Mouse (Mus musculus): Measurements from ENCODE around the gene Glo1. TPM values are rescaled to one million over a fixed set of nuclear protein-coding genes. Genes with fewer than 3 reads are reported as not detected.
"Not testable (repeated sequence)": the region's sequence is repeated elsewhere in the genome, so short reads cannot be mapped to it uniquely, and the experiment has no call there.

Gene Glo1
- polyA plus RNA-seq, 1 experiment from 2014 or later: 210 TPM

DNA sequence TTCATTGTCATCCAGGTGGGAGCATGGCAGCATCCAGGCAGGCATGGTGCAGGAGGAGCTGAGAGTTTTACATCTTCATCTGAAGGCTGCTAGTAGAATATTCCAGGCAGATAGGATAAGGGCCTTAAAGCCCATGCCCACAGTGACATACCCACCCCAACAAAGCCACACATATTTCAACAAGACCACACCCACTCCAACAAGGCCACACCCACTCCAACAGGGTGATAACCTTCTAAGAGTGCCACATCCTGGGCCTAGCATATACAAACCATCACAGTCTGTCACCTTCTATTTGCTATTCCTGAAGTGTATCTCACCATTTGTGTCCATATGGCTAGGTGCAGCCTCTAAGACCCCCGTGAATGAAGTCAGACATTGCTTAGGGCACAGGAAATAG, 11.0 kb upstream of the Glo1 start:
- H3K27ac ChIP-seq (replicated peaks): no peak overlapping the region
- no peaks in the 10 kb centered on the region for H3K36me3 ChIP-seq (replicated peaks)
- peaks cover 19% of the 10 kb centered on the region for H3K4me1 ChIP-seq
- H3K9me3 ChIP-seq: no peaks in the 10 kb centered on the region
- no peak for DNase-seq (ENCODE audit: low spot score)
- WGBS: 61% methylated on average over 1 of the region's 1 CpGs
- H3K4me3 ChIP-seq: no peak overlapping the region
- peaks cover 6% of the 10 kb centered on the region for H3K27me3 ChIP-seq (replicated peaks; ENCODE audit: low read depth, poor library complexity, severe bottlenecking)

DNA sequence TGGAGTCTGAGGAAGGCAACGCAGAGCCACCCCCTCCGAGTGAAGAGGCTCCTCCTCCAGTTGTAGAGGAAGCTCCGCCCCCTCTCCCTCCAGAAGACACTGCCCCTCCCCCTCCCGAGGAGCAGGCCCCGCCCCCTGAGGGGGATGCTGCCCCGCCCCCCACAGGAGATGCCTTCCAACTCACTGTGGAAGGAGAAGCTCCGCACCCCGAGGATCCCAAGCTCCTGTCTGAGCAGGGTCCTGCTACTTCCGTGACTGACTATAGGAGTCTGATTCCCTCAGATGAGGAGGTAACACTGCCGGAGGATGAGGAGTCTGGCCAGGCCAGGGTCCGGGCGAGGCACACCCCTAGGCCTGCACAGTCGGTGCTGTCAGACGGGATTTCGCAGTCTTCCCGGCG, 8.7 kb upstream of the Glo1 start:
- Histone ChIP-seq H3K4me3 (peak overlapping the region; percentile 48), H3K4me1 (peaks cover 19% of the 10 kb centered on the region)

GRCm38 (mm10) chr17:30624132-30624531, 2.5 kb downstream of the Glo1 start, which contains the start of gene Dnah8:
Dnah8 (plus strand) TSS chr17:30624354.
- H3K36me3 ChIP-seq (replicated peaks); H3K4me3 ChIP-seq; H3K27me3 ChIP-seq (replicated peaks; ENCODE audit: low read depth, poor library complexity, severe bottlenecking); H3K9me3 ChIP-seq; H3K4me1 ChIP-seq; H3K27ac ChIP-seq (replicated peaks); DNase-seq (ENCODE audit: low spot score): not testable (repeated sequence)
- WGBS: no CpG with 5 or more reads among the region's 20 CpGs

More for the DNA sequence above, 8.7 kb upstream of the Glo1 start:
- no peaks in the 10 kb centered on the region for H3K36me3 ChIP-seq (replicated peaks)
- peak; percentile 77 for DNase-seq (ENCODE audit: low spot score)
- no peaks in the 10 kb centered on the region for H3K9me3 ChIP-seq
- H3K27ac ChIP-seq (replicated peaks): peak overlapping the region; percentile 48; the same call in 1 of the 2 replicates
- H3K27me3 ChIP-seq (replicated peaks; ENCODE audit: low read depth, poor library complexity, severe bottlenecking): peaks cover 6% of the 10 kb centered on the region
- 14% methylated on average over 17 of the region's 17 CpGs for WGBS

DNA sequence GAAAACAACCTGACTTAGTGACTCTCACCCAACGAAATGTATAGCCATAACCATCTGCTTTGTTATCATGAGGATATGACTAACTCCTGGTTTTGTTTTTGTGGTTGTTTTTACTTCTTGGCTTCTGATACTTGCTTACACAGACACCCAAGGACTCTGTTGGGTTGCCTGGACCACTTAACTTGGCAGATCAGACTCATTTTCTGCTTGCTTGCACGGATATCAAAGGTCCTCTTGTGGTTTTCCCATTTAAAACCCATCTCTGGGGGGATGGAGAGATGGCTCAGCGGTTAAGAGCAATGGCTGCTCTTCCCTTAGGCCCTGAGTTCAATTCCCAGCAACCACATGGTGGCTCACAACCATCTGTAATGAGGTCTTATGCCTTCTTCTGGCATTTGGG, 3.5 kb downstream of the Glo1 start:
- WGBS: 76% methylated on average over 3 of the region's 3 CpGs
- no peak for DNase-seq (ENCODE audit: low spot score)
- H3K4me3 ChIP-seq: no peak overlapping the region

GRCm38 (mm10) chr17:30621450-30621849, 5.2 kb downstream of the Glo1 start:
- H3K36me3 ChIP-seq (replicated peaks): no peaks in the 10 kb centered on the region
- no peak for DNase-seq (ENCODE audit: low spot score)
- H3K4me1 ChIP-seq: no peaks in the 10 kb centered on the region
- H3K27me3 ChIP-seq (replicated peaks; ENCODE audit: low read depth, poor library complexity, severe bottlenecking): no peaks in the 10 kb centered on the region
- WGBS: 70% methylated on average over 4 of the region's 4 CpGs
- H3K4me3 ChIP-seq: no peak overlapping the region
- H3K9me3 ChIP-seq: no peaks in the 10 kb centered on the region
- H3K27ac ChIP-seq (replicated peaks): no peak overlapping the region

More for the DNA sequence above, 3.5 kb downstream of the Glo1 start:
- H3K9me3 ChIP-seq: no peaks in the 10 kb centered on the region
- H3K27ac ChIP-seq (replicated peaks): no peak overlapping the region
- no peaks in the 10 kb centered on the region for H3K36me3 ChIP-seq (replicated peaks)
- H3K27me3 ChIP-seq (replicated peaks; ENCODE audit: low read depth, poor library complexity, severe bottlenecking): no peaks in the 10 kb centered on the region
- H3K4me1 ChIP-seq: no peaks in the 10 kb centered on the region

DNA sequence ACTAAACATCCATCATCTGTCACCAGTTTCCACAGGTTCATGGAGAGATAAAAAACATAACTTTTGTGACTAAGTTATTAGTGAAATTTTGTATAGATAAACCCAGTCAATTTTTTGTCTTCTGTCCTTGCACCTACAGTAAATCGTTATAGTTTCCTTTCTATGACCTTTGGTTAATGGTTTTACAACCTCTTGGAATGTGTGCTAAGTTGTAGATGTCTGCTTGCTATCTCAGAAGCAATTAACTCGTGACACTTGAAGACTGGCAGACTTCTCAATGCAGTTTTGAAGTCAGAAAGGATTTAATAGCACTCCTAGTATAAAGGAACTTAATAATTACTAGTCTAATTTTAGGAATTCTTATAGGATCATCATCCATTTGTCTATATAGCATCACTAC, 6.1 kb downstream of the Glo1 start:
- DNase-seq (ENCODE audit: low spot score): no peak
- no peaks in the 10 kb centered on the region for H3K9me3 ChIP-seq

DNA sequence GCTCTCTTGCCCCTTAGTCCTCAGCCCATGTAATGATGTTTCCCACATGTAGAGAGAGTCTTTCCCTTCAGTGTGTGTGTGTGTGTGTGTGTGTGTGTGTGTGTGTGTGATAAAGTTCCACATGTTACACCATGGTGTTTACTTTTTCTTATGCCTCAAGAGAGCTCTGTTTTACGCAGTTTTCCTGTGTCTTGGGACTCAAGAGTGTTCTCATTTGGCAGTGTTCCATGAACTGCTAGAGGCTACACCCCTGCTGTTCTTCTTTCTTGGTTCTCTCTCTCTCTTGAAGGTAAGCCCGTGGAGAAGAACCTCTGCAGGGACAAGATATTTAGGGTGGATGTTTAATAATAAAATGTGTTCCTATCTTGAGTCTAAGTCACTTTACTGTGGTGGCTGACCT, 7.5 kb downstream of the Glo1 start:
- Histone ChIP-seq H3K27me3 (replicated peaks; ENCODE audit: low read depth, poor library complexity, severe bottlenecking) (no peaks in the 10 kb centered on the region), H3K36me3 (replicated peaks) (no peaks in the 10 kb centered on the region), H3K9me3 (no peaks in the 10 kb centered on the region), H3K27ac (replicated peaks) (no peak overlapping the region), H3K4me1 (no peaks in the 10 kb centered on the region), H3K4me3 (no peak overlapping the region)
- WGBS: 66% methylated on average over 2 of the region's 2 CpGs
- DNase-seq (ENCODE audit: low spot score): no peak

More for the DNA sequence above, 6.1 kb downstream of the Glo1 start:
- Histone ChIP-seq H3K4me1 (no peaks in the 10 kb centered on the region), H3K36me3 (replicated peaks) (no peaks in the 10 kb centered on the region), H3K27me3 (replicated peaks; ENCODE audit: low read depth, poor library complexity, severe bottlenecking) (no peaks in the 10 kb centered on the region), H3K4me3 (no peak overlapping the region), H3K27ac (replicated peaks) (no peak overlapping the region)
- WGBS: 78% methylated on average over 2 of the region's 2 CpGs

DNA sequence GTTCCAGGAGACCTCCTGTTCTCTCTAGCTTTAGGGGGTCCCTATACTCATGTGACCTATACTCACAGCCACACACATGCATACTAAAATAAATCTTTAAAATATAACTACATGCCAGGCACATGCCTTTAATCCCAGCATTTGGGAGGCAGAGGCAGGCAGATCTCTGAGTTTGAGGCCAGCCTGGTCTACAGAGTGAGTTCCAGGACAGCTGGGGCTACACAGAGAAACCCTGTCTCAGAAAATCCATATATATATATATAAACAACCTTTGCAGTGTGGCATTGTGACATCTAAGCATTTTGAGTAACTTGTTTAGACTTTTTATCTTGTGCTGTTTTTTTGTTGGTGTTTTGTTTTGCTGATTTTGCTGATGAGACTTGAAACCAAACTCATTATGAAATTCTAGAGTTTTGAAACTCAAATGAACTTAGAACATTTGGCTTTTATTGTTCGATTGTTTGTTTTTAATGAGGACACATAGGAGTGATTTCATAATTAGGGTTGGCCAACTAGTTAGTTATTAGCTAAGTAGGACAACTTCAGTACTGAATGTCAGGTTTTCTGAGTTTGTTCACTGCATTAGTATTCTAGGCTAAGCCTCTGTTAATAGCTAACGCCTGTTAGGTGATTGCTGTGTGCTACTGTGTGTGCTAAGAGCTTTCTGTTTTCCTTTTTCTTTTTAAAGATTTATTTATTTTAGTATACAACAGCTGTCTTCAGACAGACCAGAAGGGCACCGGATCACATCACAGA, 8.4 kb downstream of the Glo1 start:
- H3K27ac ChIP-seq (replicated peaks): no peak overlapping the region
- no peak for DNase-seq (ENCODE audit: low spot score)
- 84% methylated on average over 3 of the region's 3 CpGs for WGBS
- H3K9me3 ChIP-seq: no peaks in the 10 kb centered on the region
- no peaks in the 10 kb centered on the region for H3K36me3 ChIP-seq (replicated peaks)
- no peak overlapping the region for H3K4me3 ChIP-seq
- no peaks in the 10 kb centered on the region for H3K4me1 ChIP-seq
- no peaks in the 10 kb centered on the region for H3K27me3 ChIP-seq (replicated peaks; ENCODE audit: low read depth, poor library complexity, severe bottlenecking)

DNA sequence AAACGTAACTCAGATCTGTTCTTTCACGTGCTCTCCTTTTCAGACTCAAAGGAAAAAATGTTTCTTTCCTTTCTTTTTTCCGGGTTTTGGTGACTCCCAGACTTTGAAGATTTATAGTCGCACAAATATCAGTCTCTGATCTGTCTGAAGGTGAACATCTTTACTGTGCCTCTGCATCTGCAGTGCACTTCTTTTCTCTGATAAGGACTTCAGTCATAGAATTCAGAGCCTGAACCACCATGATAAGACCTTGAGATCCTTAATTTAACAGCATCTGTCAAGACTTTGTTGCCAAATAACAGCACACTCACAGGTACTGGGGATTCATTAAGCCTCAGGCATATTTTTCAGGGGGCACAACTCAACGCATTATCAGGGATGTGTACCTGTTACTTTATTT, 10.5 kb downstream of the Glo1 start:
- Histone ChIP-seq H3K4me3 (no peak overlapping the region), H3K9me3 (no peaks in the 10 kb centered on the region), H3K36me3 (replicated peaks) (no peaks in the 10 kb centered on the region), H3K27ac (replicated peaks) (no peak overlapping the region), H3K4me1 (peaks cover 7% of the 10 kb centered on the region), H3K27me3 (replicated peaks; ENCODE audit: low read depth, poor library complexity, severe bottlenecking) (no peaks in the 10 kb centered on the region)
- WGBS: 89% methylated on average over 5 of the region's 5 CpGs
- no peak for DNase-seq (ENCODE audit: low spot score)

- Histone ChIP-seq H3K4me3 (no peak overlapping the region), H3K27me3 (replicated peaks; ENCODE audit: low read depth, poor library complexity, severe bottlenecking) (no peaks in the 10 kb centered on the region), H3K9me3 (no peaks in the 10 kb centered on the region), H3K27ac (replicated peaks) (no peak overlapping the region), H3K36me3 (replicated peaks) (peaks cover 6% of the 10 kb centered on the region; the same call in 1 of the 2 replicates), H3K4me1 (peaks cover 15% of the 10 kb centered on the region)
- no peak for DNase-seq (ENCODE audit: low spot score)
Measured at GRCm38 (mm10) chr17:30613350-30613749, 13.3 kb downstream of the Glo1 start.

DNA sequence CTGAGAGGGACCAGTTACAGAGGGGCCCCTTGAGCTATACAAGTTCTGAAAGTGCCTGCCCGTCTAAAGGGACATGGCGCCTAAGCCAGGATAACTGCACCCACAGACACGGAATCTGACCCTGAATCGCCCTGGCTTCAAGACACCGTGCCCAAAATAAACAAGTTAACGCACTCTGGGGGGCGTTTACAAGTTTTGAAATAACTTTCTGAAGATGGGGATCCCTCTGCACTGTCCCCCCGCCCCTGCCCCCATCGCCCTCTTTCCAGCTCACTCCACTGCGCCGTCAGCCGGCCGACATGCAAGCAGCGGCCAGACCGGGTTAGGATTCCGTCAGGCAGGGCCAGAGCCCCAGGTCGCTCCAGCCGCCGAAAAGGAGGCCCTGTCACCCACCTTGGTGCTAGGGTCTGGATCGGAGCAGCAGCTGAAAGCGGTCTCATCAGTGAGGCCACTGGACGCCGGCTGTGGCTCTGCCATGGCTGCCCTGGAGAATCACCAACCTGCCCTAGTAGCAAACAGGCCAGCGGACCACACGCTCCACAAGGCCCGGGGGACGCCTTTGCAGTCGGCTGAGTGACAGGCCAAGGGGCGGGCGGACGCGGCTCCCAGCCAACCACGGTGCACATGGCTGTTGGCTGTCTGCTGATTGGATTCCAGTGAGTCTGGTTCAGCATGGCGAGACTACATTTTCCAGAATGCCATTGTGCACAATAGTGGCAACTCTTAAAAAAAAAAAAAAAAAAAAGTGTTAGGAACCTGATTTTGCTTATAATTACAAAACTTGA, 14.4 kb downstream of the Glo1 start:
- peak; percentile 98 for DNase-seq (ENCODE audit: low spot score)
- WGBS: under 1% methylated on average over 34 of the region's 34 CpGs
- peak overlapping the region; percentile 71 for H3K4me3 ChIP-seq
- H3K36me3 ChIP-seq (replicated peaks): peaks cover 10% of the 10 kb centered on the region; the same call in 1 of the 2 replicates
- peak overlapping the region; percentile 96 for H3K27ac ChIP-seq (replicated peaks)
- H3K4me1 ChIP-seq: peaks cover 26% of the 10 kb centered on the region
- H3K27me3 ChIP-seq (replicated peaks; ENCODE audit: low read depth, poor library complexity, severe bottlenecking): no peaks in the 10 kb centered on the region
- H3K9me3 ChIP-seq: no peaks in the 10 kb centered on the region

DNA sequence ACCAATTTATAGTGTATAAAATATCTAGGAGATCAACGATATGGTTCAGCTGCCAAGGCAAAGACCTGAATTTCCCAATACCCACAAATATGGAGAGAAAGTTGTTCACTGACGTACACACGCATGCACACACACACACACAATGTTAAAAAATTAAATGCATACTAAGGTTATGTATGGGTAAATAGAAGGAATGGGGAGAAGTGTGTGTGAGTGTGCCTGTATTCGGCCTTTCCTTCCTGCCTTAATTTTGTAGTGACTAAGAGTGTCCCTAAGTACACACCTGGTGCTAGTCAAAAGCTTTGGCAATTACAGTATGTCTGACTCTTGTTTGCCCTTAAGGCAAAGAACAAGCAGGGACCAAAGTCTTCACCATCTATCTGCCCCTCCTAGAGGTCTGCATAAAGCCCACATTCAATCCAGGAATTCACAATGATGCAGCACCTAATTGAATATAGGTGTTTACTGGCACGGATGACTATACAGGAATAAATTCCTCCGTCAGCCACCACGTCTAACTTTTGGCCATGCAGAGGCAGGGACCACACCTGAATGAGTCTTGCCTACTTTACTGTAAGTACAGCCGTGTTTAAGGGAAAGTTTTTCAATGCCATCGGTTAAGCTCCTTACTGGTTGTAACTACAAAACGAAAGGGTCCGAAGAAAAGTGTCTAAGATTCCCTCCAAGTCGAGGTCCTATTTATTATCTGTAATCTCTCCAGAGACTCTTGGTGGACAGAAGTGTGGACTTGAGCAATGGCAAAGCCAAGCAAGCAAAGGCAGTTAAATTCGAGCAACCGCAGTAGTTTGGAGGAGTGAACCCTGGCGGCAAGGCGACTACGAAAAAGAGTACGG, 15.2 kb downstream of the Glo1 start:
- no peaks in the 10 kb centered on the region for H3K27me3 ChIP-seq (replicated peaks; ENCODE audit: low read depth, poor library complexity, severe bottlenecking)
- peaks cover 15% of the 10 kb centered on the region; the same call in 1 of the 2 replicates for H3K36me3 ChIP-seq (replicated peaks)
- no peaks in the 10 kb centered on the region for H3K9me3 ChIP-seq
- peak overlapping the region; percentile 96 for H3K27ac ChIP-seq (replicated peaks)
- peaks cover 30% of the 10 kb centered on the region for H3K4me1 ChIP-seq
- DNase-seq (ENCODE audit: low spot score): no peak
- WGBS: 28% methylated on average over 18 of the region's 18 CpGs
- peak overlapping the region; percentile 71 for H3K4me3 ChIP-seq

Data from embryonic facial prominence, embryonic 10.5 days (tissue).